Comparison of ENCODE assay signal across 8 mouse cellular contexts in the genomic region with DNA sequence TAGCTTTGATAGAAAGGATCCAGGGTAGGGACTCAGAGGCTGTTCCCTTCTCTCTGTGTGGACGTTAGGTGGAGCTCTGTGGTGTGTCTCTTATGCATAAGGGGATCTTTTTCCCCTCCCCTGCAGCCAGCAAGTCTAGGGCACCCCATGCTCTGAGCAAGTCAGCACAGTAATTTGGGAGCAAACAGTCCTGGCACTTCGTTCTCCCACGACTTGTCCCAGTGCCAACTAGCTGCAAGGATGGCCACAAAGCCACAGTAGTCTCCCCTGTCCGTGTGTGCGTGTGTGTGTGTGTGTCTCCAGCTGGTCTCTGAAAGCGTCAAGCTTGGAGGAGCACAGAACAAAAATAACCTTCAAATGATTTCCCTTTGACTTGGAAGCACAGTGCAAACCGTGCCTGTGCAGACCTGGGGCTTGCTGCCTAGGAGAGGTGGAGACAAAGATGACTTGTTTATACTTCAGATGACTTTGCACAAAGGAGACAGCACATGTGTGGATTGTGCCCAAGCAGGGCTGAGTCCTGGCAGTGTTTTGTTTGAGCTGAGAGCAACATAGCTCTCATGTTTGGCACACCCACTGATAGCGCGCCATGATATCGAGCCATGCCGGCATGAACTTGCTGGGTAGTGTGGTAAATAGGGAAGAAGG. TPM values are rescaled to one million over a fixed set of nuclear protein-coding genes. Genes with fewer than 3 reads are reported as not detected.
DNase-seq lines count a peak whose midpoint lies in the region; ATAC-seq lines count a peak whose summit lies in the region.

No protein-coding gene starts in this region.

- no peak overlapping the region for H3K4me3 ChIP-seq in forebrain, embryonic 10.5 days
- H3K4me3 ChIP-seq in forebrain, embryonic 12.5 days (replicated peaks): no peak overlapping the region

- H3K4me2 ChIP-seq in forebrain, embryonic 12.5 days: no peak overlapping the region

- no peaks in the 10 kb centered on the region for H3K9me3 ChIP-seq in forebrain, embryonic 10.5 days
- no peaks in the 10 kb centered on the region for H3K9me3 ChIP-seq in forebrain, embryonic 12.5 days

- peak overlapping the region; percentile 63 for H3K27ac ChIP-seq in forebrain, embryonic 10.5 days
- no peak overlapping the region for H3K27ac ChIP-seq in forebrain, embryonic 12.5 days

- no peak overlapping the region for H3K9ac ChIP-seq in forebrain, embryonic 12.5 days

- intact Hi-C loops in left cerebral cortex, postnatal 25 days (cut with DNase I): loop anchor here (2.0 kb wide), 1 partner anchor 35 kb away; no protein-coding TSS in a partner anchor

- H3K36me3 ChIP-seq in forebrain, embryonic 10.5 days (replicated peaks): no peaks in the 10 kb centered on the region
- no peaks in the 10 kb centered on the region for H3K36me3 ChIP-seq in forebrain, embryonic 12.5 days (replicated peaks)

- H3K4me1 ChIP-seq in forebrain, embryonic 10.5 days: peaks cover 15% of the 10 kb centered on the region
- peaks cover 8% of the 10 kb centered on the region; the same call in 1 of the 2 replicates for H3K4me1 ChIP-seq in forebrain, embryonic 12.5 days

- H3K27me3 ChIP-seq in forebrain, embryonic 10.5 days (ENCODE audit: poor library complexity, severe bottlenecking): no peaks in the 10 kb centered on the region
- no peaks in the 10 kb centered on the region for H3K27me3 ChIP-seq in forebrain, embryonic 12.5 days

- ATAC-seq in forebrain, embryonic 12.5 days (ENCODE audit: low FRiP score): no peak

- 85% methylated on average over 11 of the region's 11 CpGs for WGBS in forebrain, embryonic 10.5 days
- WGBS in forebrain, embryonic 12.5 days: 78% methylated on average over 11 of the region's 11 CpGs

- no peak for DNase-seq in forebrain, embryonic 10.5 days (ENCODE audit: extremely low spot score, low spot score)
- peak; percentile 3 for DNase-seq in cerebellum, adult 8-10 months
- peak; percentile 68 to 73 for DNase-seq in heart, adult 18-20 months
- DNase-seq in kidney, adult 11 months: peak; percentile 51
- DNase-seq in left cerebral cortex, postnatal 25 days (ENCODE audit: low spot score in 2 of 2): peak; percentile 37 to 46
- DNase-seq in ovary, postnatal 10 days (ENCODE audit: low spot score): peak; percentile 10
- DNase-seq in thymus, postnatal 14 days: no peak

RNA-seq across cellular contexts. Expression of a gene that starts 19.7 kb away (rescaled TPM):
- 0.52 and 0.72 TPM in 2 replicates for polyA plus RNA-seq in forebrain, embryonic 10.5 days (2016; fragmentation: Nextera tagmentation; extraction: Ambion mirVana)
- 0.09 and 0.14 TPM in 2 replicates for polyA plus RNA-seq in forebrain, embryonic 12.5 days (2016; fragmentation: Nextera tagmentation; extraction: Ambion mirVana)
- under 1 TPM; 0.07 to 0.21 TPM for total RNA-seq in heart, adult 18-20 months (2021)
- total RNA-seq in left cerebral cortex, postnatal 25 days (2021): 10 to 100 TPM; 11.9 to 14.4 TPM

RNA-seq across cellular contexts. Expression of a gene that starts 37.7 kb away (rescaled TPM):
- polyA plus RNA-seq in forebrain, embryonic 10.5 days (2016; fragmentation: Nextera tagmentation; extraction: Ambion mirVana): not detected in 2 replicates
- not detected in 2 replicates for polyA plus RNA-seq in forebrain, embryonic 12.5 days (2016; fragmentation: Nextera tagmentation; extraction: Ambion mirVana)
- total RNA-seq in heart, adult 18-20 months (2021): 1 to 10 TPM in 1 of 2 experiments, under 1 TPM in 1; 0.79 to 1.1 TPM
- total RNA-seq in left cerebral cortex, postnatal 25 days (2021): 1 to 10 TPM; 5.0 to 6.6 TPM

Comparison
In these comparisons a context has a peak if more than half of its experiments do, and no peak if none do; other contexts are left out.
1. DNase-seq: peak in cerebellum, adult 8-10 months (single experiment), heart, adult 18-20 months (2 of 2), kidney, adult 11 months (single experiment), left cerebral cortex, postnatal 25 days (2 of 2) and ovary, postnatal 10 days (single experiment); none in forebrain, embryonic 10.5 days (single experiment) and thymus, postnatal 14 days (single experiment).
2. RNA of a gene that starts 19.7 kb away (total RNA-seq): 11.9 to 14.4 TPM in left cerebral cortex, postnatal 25 days; 0.07 to 0.21 TPM in heart, adult 18-20 months; every median in the first group is over 10 times any median in the second.